Mouse (Mus musculus) lung, postnatal 0 days (tissue): ENCODE results near the gene Map3k7.

Experiments used
- CTCF ChIP-seq: IDR thresholded peaks from 2 replicates; pipeline ENCODE4 v1.5.1; 2016; ENCODE audit warnings: antibody characterized with exemption, mild to moderate bottlenecking
- EP300 ChIP-seq: IDR thresholded peaks from 2 replicates; pipeline ENCODE4 v1.6.1; 2016; ENCODE audit warnings: antibody characterized with exemption, mild to moderate bottlenecking, control low read depth

- TF ChIP-seq CTCF: no peak
- TF ChIP-seq EP300: no peak
Observed at GRCm38 (mm10) chr4:31965208-31965607, 1.3 kb downstream of the Map3k7 start.
